Mouse (Mus musculus) gastrocnemius, postnatal 4 days (tissue): ENCODE measurements around the gene Krt83. TPM values are rescaled to one million over a fixed set of nuclear protein-coding genes. Genes with fewer than 3 reads are reported as not detected.

Experiments used
- DNase-seq, 2 experiments: peaks; one replicate each; pipeline ENCODE4 v3.0.0; 2021 to 2022; ENCODE audit warnings: low spot score in 2 of 2, mixed read lengths in 2 of 2
- total RNA-seq, 2 experiments: library from RNA; stranded (reverse); gene quantifications; 2 replicates each; pipeline ENCODE4 v1.2.3; 2021

The Krt83 gene
- total RNA-seq, 2 experiments from 2014 or later = 0.21 TPM; not detected in 1

GRCm38 (mm10) chr15:101479007-101479665 lies 12.2 kb downstream of the Krt83 start:
- DNase-seq = peak; percentile 35 to 47

DNA sequence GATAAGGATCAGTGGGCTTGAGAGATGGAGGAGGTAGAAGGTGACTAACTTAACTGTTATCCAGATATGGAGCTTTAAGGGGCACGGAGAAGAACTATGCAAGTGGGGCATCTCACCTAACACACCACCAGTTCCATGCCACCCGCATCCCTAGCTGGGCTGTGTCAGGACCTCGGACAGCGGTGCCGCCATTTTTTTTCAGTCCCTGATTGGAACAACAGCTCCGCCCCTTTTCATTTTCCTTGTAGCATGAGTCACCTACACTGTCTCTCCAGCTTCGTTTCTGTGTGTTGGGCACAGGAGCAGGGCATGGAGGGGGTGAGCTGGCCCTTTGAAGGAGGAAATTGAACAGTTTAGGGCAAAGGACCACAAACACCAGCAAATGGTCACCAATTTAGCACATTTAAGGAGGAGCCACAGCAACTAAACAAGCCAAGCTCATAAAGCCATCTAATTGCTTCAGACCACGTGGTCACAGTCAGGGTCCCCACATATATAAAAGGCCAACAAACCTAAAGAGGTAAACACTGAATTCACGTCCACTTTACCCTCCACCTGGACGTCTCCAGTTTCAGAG lies 18.3 kb downstream of the Krt83 start, which contains the start of gene Krt86:
TSS of gene Krt86 (plus strand) at position 527 of the 577 bp plus-strand sequence.
- peak in 1 of 2 experiments; percentile 35 for DNase-seq

- DNase-seq = no peak
Observed at GRCm38 (mm10) chr15:101469093-101469492, 22.2 kb downstream of the Krt83 start.

- no peak for DNase-seq
Observed at GRCm38 (mm10) chr15:101463651-101464050, 27.7 kb downstream of the Krt83 start, which contains the start of gene Krt81. Gene Krt81, minus strand, starts transcription at chr15:101463751.

GRCm38 (mm10) chr15:101459283-101459682 lies 32.0 kb downstream of the Krt83 start:
- no peak for DNase-seq

DNA sequence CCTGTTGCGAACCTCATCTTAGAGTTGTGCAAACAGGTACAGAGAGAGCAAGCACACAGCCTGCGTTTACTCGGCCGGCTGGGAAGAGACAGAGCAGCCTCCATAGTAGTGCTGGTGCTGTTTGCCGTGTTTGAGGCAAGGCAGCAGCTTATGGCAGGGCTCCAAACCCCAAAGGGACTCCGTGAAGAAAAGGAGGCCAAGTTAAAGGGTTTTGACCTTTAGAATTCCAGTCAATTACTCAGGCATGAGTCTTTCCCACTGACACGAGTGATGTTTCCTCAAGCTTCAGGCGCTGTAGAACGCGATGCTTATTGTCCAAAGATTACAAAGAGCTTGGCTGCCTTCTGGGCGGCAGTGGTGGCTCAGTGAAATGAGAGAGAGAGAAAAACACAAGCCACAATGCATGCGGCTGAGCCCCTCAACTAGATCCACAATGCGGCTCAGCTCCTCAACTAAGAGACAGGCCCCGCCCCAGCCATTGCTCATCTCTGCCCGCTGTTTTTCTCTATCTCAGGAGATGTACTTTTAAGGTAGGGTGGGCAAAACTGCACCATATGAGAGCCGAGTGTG lies 32.9 kb downstream of the Krt83 start:
- no peak for DNase-seq

GRCm38 (mm10) chr15:101455891-101456290 lies 35.4 kb downstream of the Krt83 start:
- DNase-seq = no peak

GRCm38 (mm10) chr15:101455292-101455691 lies 36.0 kb downstream of the Krt83 start:
- DNase-seq = no peak

DNA sequence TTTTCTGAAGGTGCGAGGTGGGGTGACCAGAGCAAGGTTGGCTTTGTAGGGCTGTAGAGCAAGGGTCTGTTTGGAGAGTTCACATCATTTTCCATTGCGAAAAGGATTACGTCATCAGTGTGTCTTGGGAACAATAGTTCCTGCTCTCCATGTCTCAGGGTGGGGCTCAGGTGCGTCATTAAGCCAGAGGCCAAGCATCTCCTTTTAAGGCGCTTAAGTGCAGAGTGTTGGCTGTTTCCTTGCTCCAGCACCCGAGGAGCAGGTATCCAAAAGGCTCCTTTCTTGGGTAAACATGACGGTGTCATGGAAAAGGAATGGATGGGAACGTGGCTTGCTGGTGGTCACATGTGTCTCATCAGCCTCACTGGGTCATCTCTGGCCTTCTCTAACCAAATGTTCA lies 36.5 kb downstream of the Krt83 start:
- no peak for DNase-seq

- DNase-seq = peak; percentile 67 to 80
Observed at GRCm38 (mm10) chr15:101453093-101453736, 38.1 kb downstream of the Krt83 start.

DNA sequence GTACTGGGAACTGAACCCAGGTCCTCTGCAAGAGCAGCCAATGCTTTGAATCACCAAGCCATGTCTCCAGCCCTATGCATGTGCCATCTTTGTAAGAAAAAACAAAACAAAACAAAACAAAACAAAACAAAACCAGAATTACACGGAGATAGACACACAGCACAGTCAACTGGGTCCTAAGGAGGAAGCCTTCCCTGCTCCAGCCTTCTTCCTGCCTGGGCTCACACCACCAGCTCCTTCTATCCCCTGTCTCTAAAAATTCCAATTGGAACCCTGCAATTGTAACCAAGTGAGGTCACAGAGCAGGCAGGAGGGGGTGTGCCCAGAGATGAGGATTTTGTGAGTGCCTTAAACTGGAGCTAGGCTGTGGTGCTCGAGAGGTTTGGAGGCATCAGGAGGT lies 43.9 kb downstream of the Krt83 start, which contains the start of gene Krt88:
TSS of gene Krt88 (plus strand) at position 301 of the 400 bp plus-strand sequence.
- DNase-seq = no peak

DNA sequence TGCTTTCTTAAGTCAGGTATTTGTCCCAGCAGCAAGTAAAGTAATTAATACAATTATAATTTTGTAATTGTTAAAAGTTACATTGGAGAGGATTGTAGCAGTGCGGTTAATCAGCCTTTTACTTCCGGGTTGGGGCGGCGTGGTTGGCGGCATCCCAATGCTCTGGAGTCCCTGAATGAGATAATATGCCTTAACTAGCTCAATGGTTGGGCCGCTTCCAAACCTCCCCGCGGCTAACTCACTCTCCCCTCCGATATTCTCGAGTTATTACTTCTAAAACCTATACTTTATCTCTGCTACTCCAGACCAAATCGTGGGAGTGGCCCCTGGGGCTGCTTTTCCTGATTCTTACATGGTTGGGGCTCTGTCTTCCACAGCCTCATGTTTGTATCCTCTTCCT lies 44.7 kb downstream of the Krt83 start:
- DNase-seq = peak; percentile 43 to 52

GRCm38 (mm10) chr15:101440837-101441236 lies 50.5 kb downstream of the Krt83 start:
- DNase-seq = no peak

DNA sequence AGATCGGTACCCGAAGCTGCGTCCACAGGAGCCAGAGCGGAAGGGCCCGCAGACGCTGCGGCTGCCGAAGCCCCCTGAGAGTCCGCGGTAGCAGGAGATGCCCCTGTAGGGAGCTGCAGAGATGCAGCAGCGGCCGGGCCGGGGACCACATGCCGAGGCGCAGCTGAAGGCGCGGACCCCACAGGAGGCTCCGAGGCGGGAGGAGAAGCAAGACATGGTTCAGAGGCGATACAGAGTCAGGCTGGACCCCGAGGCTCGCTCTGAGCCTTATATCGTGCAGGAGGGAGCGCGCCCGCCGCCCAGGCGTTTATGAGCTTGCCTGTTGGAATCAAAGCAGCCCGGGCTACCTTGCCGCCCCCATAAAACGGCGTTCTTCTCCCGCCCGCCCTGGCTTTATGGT lies 52.8 kb downstream of the Krt83 start, which contains the start of gene Krt87:
TSS of gene Krt87 (minus strand) at position 250 of the 400 bp plus-strand sequence.
- no peak for DNase-seq

- DNase-seq = no peak
Observed at GRCm38 (mm10) chr15:101436611-101437010, 54.7 kb downstream of the Krt83 start.

Other genes starting within 250 kb of the Krt83 start
- 10 to 100 TPM; 25.3 to 26.0 TPM for gene Nr4a1, start 237.2 kb downstream of the Krt83 start, total RNA-seq
- 10 to 100 TPM; 24.8 to 25.8 TPM for gene Atg101, start 207.2 kb downstream of the Krt83 start, total RNA-seq
- under 1 TPM in 1 of 2 experiments, not detected in 1; 0.59 TPM for gene 6030408B16Rik, start 198.3 kb downstream of the Krt83 start, total RNA-seq
- gene Krt80, start 121.3 kb downstream of the Krt83 start, total RNA-seq = 1 to 10 TPM; 2.7 to 3.4 TPM
- gene Krt7, start 80.5 kb downstream of the Krt83 start, total RNA-seq = under 1 TPM; 0.22 to 0.39 TPM
- under 1 TPM; 0.13 to 0.15 TPM for gene Krt87, start 52.7 kb downstream of the Krt83 start, total RNA-seq
- gene Krt88, start 43.8 kb downstream of the Krt83 start, total RNA-seq = not detected
- not detected for gene Krt81, start 27.8 kb downstream of the Krt83 start, total RNA-seq
- gene Krt86, start 18.0 kb downstream of the Krt83 start, total RNA-seq = not detected
- under 1 TPM in 1 of 2 experiments, not detected in 1; 0.36 TPM for gene Gm49425, start 25.7 kb upstream of the Krt83 start, total RNA-seq
- gene Krt84, start 41.3 kb upstream of the Krt83 start, total RNA-seq = not detected
- gene Krt82, start 59.2 kb upstream of the Krt83 start, total RNA-seq = not detected
- gene Krt90, start 71.4 kb upstream of the Krt83 start, total RNA-seq = not detected
- under 1 TPM in 1 of 2 experiments, not detected in 1; 0.08 TPM for gene Krt75, start 82.4 kb upstream of the Krt83 start, total RNA-seq
- gene Gm5414, start 136.7 kb upstream of the Krt83 start, total RNA-seq = not detected
- not detected for gene Gm5478, start 155.9 kb upstream of the Krt83 start, total RNA-seq
- under 1 TPM in 1 of 2 experiments, not detected in 1; 0.13 TPM for gene Krt6b, start 188.8 kb upstream of the Krt83 start, total RNA-seq
- under 1 TPM in 1 of 2 experiments, not detected in 1; 0.23 TPM for gene Krt6a, start 202.8 kb upstream of the Krt83 start, total RNA-seq
- 1 to 10 TPM in 1 of 2 experiments, under 1 TPM in 1; 0.39 to 1.9 TPM for gene Krt5, start 221.4 kb upstream of the Krt83 start, total RNA-seq